Mouse (Mus musculus) megakaryocyte, adult 5-6 weeks (primary cell): ENCODE data around the gene Aqp7. TPM values are rescaled to one million over a fixed set of nuclear protein-coding genes. Genes with fewer than 3 reads are reported as not detected.
"Not testable (repeated sequence)": the region's sequence is repeated elsewhere in the genome, so short reads cannot be mapped to it uniquely, and the experiment has no call there.

ENCODE experiments used
- ATAC-seq: 2 replicates; pipeline ENCODE4 v1.8.0; 2016; ENCODE audit warnings: mild to moderate bottlenecking, inconsistent platforms; ENCODE audit not compliant: poor library complexity, severe bottlenecking
- total RNA-seq, 2 experiments: library from RNA; stranded (forward) in 1 of 2; stranded (reverse) in 1 of 2; fragments of 153-499, 151-499 nt in 1 of 2; fragments of 221-1000, 200-1000 nt in 1 of 2; gene quantifications; 2 replicates each; pipeline versions ENCODE4 v1.2.3 to v1.2.4; 2015 to 2017

Aqp7 gene
- total RNA-seq (2015) (not detected in 2 replicates), total RNA-seq (2017) (not detected in 2 replicates)

GRCm38 (mm10) chr4:41047524-41048271 is at the start of gene Aqp7:
Gene Aqp7 (minus strand): TSS chr4:41048139.
- no peak for ATAC-seq

GRCm38 (mm10) chr4:41097381-41097780 is 49.4 kb upstream of the Aqp7 start:
- ATAC-seq: no peak

GRCm38 (mm10) chr4:41096794-41097193 is 48.9 kb upstream of the Aqp7 start:
- no peak for ATAC-seq

GRCm38 (mm10) chr4:41096169-41096568 is 48.2 kb upstream of the Aqp7 start:
- no peak for ATAC-seq

GRCm38 (mm10) chr4:41094361-41094760 is 46.4 kb upstream of the Aqp7 start:
- no peak for ATAC-seq

- ATAC-seq: no peak
These were observed 45.0 kb upstream of the Aqp7 start for GRCm38 (mm10) chr4:41092958-41093357.

- no peak for ATAC-seq
These were observed 43.5 kb upstream of the Aqp7 start for GRCm38 (mm10) chr4:41091391-41091790.

GRCm38 (mm10) chr4:41089705-41090104 is 41.8 kb upstream of the Aqp7 start:
- no peak for ATAC-seq

- no peak for ATAC-seq
These were observed 41.2 kb upstream of the Aqp7 start for GRCm38 (mm10) chr4:41089189-41089588.

- no peak for ATAC-seq
These were observed 39.7 kb upstream of the Aqp7 start for GRCm38 (mm10) chr4:41087459-41088298.

GRCm38 (mm10) chr4:41086947-41087346 is 39.0 kb upstream of the Aqp7 start:
- ATAC-seq: no peak

- ATAC-seq: no peak
These were observed 36.9 kb upstream of the Aqp7 start for GRCm38 (mm10) chr4:41084819-41085218.

GRCm38 (mm10) chr4:41082803-41083202 is 34.9 kb upstream of the Aqp7 start:
- ATAC-seq: not testable (repeated sequence)

GRCm38 (mm10) chr4:41081733-41082132 is 33.8 kb upstream of the Aqp7 start:
- ATAC-seq: no peak

- ATAC-seq: peak; percentile 38; the same call in 1 of the 2 replicates
These were observed 30.8 kb upstream of the Aqp7 start for GRCm38 (mm10) chr4:41078726-41079125.

- ATAC-seq: no peak
These were observed 26.5 kb upstream of the Aqp7 start for GRCm38 (mm10) chr4:41074461-41074860.

GRCm38 (mm10) chr4:41073008-41073817 is 25.3 kb upstream of the Aqp7 start:
- ATAC-seq: peak; percentile 95

GRCm38 (mm10) chr4:41071500-41072429 is 23.8 kb upstream of the Aqp7 start:
- no peak for ATAC-seq

- no peak for ATAC-seq
These were observed 17.3 kb upstream of the Aqp7 start for GRCm38 (mm10) chr4:41065196-41065595.
